In genomic region chr11:38066091-38066490, GRCm38 (mm10) we compare ENCODE assay signal across 23 mouse cellular contexts.
"Had no signal": no experiment of that assay in that cellular context is flagged by ENCODE, and none has a peak within 500 bp of the region (broad histone marks: within the 10 kb centered on the region; RNA-seq: fewer than 3 reads in every experiment).

No protein-coding gene starts in this region.

- H3K4me1 ChIP-seq: kidney, embryonic 15.5 days; limb, embryonic 10.5 days; limb, embryonic 13.5 days; liver, embryonic 12.5 days; liver, embryonic 15.5 days; lung, embryonic 15.5 days; megakaryocyte, embryonic 14.5 days; midbrain, embryonic 13.5 days; neural tube, embryonic 13.5 days had no signal

- DNase-seq: kidney, postnatal 10 days; kidney, postnatal 36 days; layer of hippocampus, adult 9-11 months; liver; lung, adult 18-20 months; lung, postnatal 10 days; lung, postnatal 36 days; retina, postnatal 1 day; right cerebral cortex, postnatal 25 days; spleen, adult 18-20 months; thymus, postnatal 25 days had no signal

- H3K4me3 ChIP-seq: kidney, embryonic 15.5 days; limb, embryonic 10.5 days; limb, embryonic 13.5 days; liver, embryonic 12.5 days; liver, embryonic 15.5 days; lung, embryonic 15.5 days; megakaryocyte, embryonic 14.5 days; midbrain, embryonic 10.5 days; midbrain, embryonic 13.5 days; myocyte; neural tube, embryonic 13.5 days had no signal

- H3K36me3 ChIP-seq: kidney, embryonic 15.5 days; limb, embryonic 10.5 days; limb, embryonic 13.5 days; liver, embryonic 12.5 days; liver, embryonic 15.5 days; lung, embryonic 15.5 days; midbrain, embryonic 10.5 days; midbrain, embryonic 13.5 days; neural tube, embryonic 13.5 days had no signal

- ATAC-seq: liver, embryonic 12.5 days; midbrain, embryonic 13.5 days; midbrain, embryonic 16.5 days had no signal

- H3K9ac ChIP-seq: kidney, embryonic 15.5 days; limb, embryonic 13.5 days; liver, embryonic 12.5 days; liver, embryonic 15.5 days; lung, embryonic 15.5 days; midbrain, embryonic 13.5 days; neural tube, embryonic 13.5 days had no signal

- H3K27me3 ChIP-seq: kidney, embryonic 15.5 days; limb, embryonic 13.5 days; liver, embryonic 12.5 days; liver, embryonic 15.5 days; lung, embryonic 15.5 days; megakaryocyte, embryonic 14.5 days; midbrain, embryonic 13.5 days had no signal

- H3K27ac ChIP-seq: kidney, embryonic 15.5 days; limb, embryonic 10.5 days; limb, embryonic 13.5 days; liver, embryonic 12.5 days; liver, embryonic 15.5 days; lung, embryonic 15.5 days; midbrain, embryonic 10.5 days; midbrain, embryonic 13.5 days; neural tube, embryonic 13.5 days had no signal

- H3K9me3 ChIP-seq: kidney, embryonic 15.5 days; limb, embryonic 10.5 days; limb, embryonic 13.5 days; liver, embryonic 12.5 days; liver, embryonic 15.5 days; lung, embryonic 15.5 days; megakaryocyte, embryonic 14.5 days; midbrain, embryonic 10.5 days; midbrain, embryonic 13.5 days; neural tube, embryonic 13.5 days had no signal

- H3K4me2 ChIP-seq: kidney, embryonic 15.5 days; limb, embryonic 13.5 days; liver, embryonic 12.5 days; liver, embryonic 15.5 days; lung, embryonic 15.5 days; midbrain, embryonic 13.5 days; neural tube, embryonic 13.5 days had no signal
